Mouse (Mus musculus): Measurements from ENCODE around the gene Golt1a.
A peak's percentile ranks its signal among the peaks of the same experiment; 100 is the strongest.
"Not testable (repeated sequence)": the region's sequence is repeated elsewhere in the genome, so short reads cannot be mapped to it uniquely, and the experiment has no call there.

The Golt1a gene

DNA sequence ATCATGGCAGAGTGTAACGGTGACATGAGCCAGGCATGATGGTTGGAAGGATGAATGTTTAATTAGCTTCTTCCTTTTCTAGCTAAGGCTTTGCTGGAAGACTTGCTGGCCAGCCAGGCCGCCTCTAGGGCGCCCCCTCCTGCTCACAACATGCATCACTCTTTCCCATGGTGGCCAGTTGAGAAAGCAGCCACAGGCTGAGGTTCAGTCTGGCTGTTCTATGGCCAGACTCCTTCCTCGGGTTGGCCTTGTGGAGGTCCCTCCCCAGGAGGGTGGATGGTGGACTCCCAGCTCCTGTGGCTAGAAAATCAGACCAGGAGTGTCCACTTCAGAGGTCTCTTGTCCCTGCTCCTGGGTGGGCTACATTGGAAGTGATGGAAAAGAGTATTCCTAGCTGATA lies 2.8 kb upstream of the Golt1a start:
- DNase-seq: peak; percentile 79

DNA sequence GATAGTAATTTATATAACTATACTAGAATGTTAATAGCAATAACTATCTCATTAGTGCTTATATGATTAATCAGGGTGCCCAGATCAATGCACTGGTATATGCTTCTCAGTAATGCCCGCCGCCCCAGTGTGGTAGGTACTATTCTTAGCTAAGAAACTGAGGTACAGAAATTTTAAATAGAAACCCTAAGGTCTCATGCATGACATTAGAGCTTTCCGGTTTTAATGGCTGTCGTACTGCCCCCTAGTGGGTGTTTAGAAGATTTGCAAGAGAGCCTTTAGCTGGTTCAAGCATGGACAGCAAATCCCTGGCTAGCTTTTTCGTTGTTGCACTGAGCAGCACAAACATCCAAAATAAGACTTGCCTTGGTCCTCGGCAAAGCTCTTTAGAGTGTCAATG lies 2.3 kb upstream of the Golt1a start:
- no peak for DNase-seq

DNA sequence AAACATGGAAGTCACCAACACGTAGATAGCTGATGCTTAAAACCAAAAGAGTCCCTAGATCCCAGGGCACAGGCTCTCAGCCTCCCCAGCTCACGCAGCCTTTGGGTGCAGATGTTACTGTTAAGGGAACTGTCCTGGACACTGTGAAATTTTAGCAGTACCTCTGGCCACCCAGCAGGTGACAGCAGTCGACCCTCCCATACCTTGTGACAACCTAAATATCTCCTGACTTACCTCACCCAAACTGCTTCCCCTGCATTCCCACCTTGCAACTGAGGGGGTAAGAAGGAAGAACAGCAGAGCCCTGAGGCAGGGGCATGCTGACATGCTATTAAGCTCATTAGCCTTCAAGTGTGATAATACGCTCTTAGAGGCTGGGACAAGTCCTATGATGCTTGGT lies 1.6 kb downstream of the Golt1a start:
- no peak for DNase-seq

DNA sequence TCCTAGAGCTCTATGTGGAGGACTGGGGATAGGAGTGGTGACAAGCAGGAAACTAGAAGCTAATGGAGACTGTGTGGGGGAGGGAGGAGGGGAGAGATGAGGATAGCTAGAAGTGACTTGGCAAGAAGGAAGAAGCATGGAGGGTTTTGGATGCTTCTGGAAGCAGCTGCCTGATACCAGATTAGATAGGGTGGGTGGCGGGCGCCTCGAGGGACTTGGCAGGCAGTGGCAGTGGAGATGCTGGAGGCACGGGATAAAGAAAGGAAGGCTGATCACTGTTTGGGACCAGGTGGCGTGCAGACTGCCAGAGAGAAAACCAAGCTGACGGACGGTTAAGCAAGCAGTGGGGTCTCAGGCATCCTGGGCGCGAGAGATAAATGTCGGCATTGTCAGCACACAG lies 2.3 kb downstream of the Golt1a start:
- peak; percentile 61 for DNase-seq

DNA sequence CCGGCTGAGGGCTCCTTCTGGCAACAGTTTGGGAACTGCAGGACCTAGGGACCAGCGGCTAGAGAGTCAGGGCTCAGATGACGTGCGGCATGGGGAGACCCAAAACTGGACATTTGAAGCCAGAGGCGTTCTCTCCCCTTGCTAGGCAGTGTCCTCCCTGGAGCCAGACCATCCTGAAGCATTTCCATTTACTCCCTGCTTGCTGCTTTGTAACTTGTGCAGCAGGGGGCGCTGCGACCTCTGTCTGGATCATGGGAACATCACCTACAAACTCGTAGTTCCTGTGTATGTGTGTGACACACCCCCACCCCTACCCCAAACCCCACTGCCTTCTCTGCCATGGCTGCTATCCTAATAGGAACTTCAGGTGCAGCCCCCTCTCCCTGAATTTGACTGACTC lies 4.8 kb downstream of the Golt1a start:
- peak; percentile 76 for DNase-seq

DNA sequence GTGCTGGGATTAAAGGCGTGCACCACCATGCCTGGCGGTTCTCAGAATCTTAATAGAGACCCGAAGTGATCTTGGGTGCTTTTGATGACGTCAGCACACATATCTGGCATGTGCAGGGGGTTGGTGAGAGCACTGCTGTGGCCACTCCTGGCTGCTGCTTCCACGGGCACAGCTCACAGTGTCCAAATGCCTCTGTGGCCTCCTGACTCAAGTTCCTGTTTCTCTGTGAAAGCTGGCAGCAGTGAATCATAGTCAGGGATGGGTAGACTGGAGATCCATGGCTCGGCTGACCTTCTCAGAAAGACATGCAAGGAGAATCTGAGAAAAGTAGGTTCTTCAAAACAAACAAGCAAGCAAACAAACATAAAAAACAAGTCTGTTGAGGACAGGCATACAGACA lies 6.2 kb downstream of the Golt1a start:
- DNase-seq: no peak

DNA sequence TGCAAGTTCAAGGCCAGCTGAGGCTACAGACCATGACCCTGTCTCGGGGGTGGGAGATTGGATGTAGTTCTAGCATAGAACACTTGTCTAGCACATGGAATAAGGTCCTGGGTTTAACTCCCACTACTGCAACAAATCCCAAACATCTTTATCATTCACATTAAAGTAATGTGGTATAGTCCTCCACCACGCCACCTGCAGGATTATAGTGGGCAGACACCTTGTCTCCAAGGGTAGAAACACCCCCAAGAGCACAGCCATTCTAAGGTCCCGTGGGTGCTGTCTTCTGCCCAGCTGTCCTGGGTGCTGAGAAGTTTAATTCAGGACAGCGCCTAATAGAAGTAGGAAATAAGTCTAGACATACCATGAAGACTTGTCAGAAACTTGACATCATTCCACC lies 7.0 kb downstream of the Golt1a start:
- no peak for DNase-seq

DNA sequence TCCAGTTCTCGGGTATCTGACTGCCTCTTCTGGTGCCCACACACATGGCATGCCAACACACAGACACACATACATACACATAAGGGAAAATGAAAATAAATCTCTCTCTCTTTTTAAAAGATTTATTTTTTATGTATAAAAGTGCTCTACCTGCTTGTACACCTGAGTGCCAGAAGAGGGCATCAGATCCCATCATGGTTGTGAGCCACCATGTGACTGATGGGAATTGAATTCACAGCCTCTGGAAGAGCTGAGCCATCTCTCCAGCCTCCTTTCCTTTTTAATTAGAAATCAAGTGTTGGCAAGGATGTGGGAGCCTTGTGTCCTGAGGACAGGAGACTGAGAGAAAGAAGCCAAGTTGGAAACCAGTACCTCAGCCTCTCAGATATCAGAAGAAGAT lies 7.5 kb downstream of the Golt1a start:
- no peak for DNase-seq

DNA sequence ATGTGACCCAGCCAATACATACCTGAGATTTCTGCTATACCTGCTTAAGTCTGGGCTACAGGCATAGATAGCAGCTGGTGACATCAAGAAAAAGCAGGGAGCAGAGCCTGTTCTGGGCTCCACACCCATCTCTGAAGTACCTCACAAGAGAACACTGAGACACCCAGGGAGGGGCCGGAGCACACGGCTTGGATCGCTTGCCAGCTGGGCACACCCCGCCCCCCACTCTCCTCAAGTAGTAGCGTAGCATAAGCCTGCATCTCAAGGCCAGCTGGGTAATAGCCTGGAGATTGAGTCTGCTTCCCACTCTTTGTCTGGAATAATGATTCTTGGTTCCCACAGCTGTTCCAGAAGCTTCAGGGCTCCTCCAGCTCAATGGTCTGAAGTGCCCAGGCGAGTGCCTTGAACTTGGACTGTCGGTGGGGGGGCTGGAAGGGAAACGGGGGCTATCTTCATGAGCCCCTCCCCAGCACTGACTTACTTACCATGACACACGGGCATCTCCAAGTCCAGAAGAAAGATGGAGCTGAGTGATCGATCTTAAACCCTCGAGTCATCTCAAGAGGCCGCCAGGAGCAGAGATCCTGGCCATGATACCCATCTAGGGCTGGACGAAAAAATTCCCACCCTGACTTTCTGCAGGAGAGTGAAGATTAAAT lies 11.8 kb downstream of the Golt1a start, which contains the start of gene Kiss1:
Gene Kiss1 (plus strand): TSS at position 609 of the 659 bp plus-strand sequence.
- DNase-seq: no peak

DNA sequence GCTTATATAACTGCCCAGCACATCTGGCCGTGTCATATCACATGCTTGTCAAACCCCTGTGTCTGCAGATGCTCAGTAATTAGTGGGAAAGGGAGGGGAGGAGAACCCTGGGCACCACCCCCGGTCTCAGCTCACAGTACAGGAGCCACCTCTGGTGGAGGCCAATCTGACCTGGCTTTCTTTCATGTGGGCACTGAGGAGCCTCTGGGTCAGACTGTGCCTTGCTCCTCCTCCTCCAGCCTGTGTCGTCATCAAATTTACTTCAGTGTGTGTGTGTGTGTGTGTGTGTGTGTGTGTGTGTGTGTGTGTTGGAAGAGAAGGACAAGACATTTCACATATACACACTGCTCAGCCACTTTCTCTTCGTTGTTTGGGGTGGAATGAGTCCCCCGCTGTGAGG lies 13.7 kb downstream of the Golt1a start:
- DNase-seq: no peak

DNA sequence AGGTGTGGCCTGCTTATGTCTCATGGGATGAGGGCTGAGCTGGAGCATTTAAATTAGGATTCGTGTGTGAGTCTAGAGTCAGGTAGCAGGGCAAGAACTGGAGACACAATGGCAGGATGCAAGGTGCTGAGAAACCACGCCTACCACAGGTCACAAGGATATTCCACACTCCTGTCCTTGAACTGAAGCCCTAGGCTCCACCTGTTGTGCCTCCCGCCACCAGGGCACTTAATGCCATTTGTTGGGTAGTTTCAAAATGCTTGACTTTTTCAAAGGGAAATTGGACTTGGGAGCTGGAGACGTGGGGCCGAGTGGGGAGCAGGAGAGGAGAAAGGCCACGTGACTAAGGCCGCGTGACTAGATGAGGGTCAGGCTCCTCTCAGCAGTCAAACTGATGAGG lies 16.4 kb downstream of the Golt1a start:
- no peak for DNase-seq

DNA sequence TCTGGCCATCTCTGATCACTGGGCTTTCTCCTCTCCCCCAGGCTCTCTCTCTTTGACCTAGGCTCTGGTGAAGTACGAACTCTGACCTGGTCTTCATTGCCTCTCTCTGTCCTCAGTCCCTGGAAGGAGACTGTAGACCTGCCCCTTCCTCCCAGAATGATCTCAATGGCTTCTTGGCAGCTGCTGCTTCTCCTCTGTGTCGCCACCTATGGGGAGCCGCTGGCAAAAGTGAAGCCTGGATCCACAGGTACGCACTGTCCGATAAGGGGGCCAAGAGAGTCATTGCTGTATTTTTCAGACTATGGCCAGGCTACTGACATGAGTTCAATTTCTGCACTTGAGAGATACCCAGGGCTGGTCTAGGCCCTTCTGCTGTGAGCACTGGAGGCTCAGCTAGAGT lies 17.5 kb downstream of the Golt1a start:
- DNase-seq: no peak

DNA sequence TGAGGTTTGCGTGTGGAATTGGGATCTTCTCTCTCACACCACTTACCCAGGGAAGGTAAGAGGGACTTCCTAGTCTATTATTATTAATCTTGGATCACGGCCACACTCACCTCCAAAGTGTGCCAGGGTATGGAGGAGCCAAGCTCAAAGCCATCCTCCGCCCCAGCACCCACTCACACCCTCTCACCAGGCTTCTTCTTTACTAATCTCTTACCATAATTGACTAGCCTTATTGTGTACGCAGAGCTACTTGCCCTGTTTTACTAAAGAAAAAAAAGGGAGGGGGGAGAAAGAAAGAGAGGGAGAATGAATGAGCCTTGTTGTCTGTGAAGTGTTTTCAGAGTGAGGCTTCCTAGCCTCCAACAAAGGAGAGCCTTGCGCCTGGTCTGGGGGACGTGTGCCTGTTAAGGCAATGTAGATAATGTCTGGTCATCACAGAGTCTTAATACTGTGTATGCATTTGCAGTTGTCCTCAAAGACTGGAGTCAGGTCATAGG lies 18.7 kb downstream of the Golt1a start:
- DNase-seq: no peak

DNA sequence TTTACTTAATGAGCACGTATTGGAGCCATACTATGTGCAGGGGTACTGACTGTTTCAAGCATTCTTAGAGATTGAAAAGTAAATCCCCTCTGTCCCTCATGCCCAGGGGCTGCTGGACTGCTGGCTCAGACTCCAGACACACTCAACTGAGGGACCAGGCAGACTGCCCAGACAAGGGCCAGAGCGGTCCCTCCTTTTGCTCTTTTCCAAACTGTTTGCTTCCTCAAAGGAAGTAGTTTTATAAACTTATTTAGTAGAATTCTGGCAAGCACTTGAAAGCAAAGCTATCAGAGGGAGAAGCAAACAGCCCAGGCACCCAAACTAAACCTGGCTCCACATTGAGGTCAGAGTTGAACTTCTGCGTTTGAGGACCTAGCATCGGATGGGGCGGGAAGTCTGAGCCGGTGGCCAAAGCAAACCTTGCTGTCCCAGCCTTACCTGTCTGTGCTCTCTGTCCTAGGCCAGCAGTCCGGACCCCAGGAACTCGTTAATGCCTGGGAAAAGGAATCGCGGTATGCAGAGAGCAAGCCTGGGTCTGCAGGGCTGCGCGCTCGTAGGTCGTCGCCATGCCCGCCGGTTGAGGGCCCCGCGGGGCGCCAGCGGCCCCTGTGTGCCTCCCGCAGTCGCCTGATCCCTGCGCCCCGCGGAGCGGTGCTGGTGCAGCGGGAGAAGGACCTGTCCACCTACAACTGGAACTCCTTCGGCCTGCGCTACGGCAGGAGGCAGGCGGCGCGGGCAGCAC lies 19.5 kb downstream of the Golt1a start:
- peak; percentile 41 for DNase-seq

DNA sequence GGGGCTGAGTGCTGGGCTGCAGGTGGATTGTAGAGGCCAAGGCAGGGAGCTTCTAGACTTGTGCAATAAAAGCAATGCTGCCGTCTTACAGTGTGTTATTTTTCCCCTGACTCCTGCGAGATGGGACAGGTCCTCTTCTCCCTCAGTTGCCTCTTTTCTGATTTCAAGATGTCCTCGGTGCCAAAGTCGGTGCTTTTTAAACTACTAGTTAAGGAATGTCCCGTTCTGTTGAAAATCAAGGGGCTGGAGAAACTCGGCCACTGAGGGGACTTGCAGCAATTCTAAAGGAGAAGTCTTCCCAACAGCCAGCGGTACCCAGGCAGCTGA lies 20.0 kb downstream of the Golt1a start:
- DNase-seq: no peak

DNA sequence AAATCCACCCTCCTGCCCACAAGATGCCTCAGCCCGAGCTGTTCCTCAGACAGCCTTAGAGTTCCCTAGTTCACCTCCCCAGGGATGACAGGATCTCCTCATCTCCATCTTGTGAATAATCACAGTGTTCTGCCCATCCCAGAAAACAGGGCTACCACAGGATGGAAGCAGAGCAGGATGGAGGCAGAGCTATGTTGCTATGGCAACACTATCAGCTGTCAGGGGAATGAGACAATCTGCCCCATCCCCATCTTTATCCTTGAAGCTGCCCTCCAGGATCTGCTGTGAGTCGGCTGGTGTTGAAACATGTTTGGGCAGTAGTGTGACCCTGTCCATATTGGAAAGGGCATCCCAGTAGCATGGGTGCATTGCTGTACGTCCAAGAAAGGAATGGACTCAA lies 21.5 kb downstream of the Golt1a start:
- DNase-seq: no peak

DNA sequence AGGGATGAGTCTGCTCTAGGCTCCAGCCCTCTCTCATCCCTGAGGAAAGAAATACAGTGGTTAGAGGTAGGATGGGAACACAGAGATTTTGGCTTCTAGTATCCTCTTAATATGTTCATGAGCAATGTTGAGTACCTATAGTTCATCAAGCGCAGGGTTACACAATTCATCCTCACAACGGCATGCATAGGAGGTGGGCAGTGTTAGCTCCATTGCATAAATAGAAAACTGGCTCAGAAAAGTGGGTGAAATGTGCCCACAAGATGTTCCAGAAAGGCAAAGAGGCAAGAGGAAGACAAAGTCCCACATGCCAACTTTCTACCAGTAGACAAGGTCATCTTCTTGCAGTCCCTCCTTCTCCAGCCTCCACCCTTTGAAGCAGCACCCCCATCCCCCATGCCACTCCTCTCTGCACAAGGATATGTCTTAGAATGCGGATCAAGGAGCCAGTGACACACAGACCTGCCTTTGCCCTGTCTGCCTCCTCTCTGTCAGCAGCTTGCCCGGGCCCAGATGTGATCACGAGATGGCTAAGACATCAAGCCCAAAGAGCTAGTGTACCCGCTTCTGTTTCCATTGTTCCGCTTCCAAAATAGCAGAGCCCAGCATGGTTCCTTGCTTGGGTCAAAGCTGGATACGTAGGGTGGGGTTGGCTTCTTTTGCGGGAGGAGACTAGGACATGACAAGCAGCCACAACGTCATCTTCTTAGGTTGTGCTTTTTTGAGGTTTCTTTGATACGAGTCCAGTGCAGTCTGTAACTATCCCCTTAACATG lies 23.2 kb downstream of the Golt1a start:
- no peak for DNase-seq

DNA sequence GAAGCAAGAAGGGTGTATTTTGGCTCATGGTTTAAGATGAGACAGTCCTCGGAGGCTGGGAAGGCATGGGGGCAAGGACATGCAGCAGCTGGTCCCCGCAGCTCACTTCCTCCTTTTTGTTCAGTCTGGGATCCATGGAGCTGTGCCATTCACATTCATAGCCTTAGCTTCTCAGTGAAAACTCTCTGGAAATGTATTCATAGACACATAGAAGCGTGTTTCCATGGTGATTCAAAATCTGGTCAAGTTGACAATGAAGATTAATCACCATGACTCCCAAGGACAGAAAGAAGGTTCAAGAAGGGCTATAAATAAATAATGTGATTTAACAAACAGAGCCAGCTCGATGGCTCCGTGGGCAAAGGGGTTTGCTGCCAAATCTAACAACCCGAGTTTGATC lies 24.3 kb downstream of the Golt1a start:
- no peak for DNase-seq

DNA sequence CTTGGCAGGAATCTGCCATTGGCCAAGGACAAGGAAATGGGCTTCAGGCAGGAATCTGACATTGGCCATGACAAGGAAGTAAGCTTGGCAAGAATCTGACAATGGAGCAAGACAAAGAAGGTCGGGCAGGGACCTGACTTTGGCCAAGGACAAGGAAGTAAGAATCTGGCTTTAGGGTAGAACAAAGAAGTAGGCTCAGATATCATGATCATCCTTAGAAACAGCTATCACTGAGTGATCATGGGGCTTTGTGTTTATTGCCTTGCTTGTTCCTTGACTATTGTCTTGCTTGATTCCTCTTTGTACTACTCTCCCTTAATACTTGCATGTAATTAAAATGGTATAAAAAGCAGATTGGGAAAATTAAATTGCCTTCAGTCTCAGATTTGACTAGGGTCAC lies 30.8 kb downstream of the Golt1a start:
- DNase-seq: not testable (repeated sequence)

DNA sequence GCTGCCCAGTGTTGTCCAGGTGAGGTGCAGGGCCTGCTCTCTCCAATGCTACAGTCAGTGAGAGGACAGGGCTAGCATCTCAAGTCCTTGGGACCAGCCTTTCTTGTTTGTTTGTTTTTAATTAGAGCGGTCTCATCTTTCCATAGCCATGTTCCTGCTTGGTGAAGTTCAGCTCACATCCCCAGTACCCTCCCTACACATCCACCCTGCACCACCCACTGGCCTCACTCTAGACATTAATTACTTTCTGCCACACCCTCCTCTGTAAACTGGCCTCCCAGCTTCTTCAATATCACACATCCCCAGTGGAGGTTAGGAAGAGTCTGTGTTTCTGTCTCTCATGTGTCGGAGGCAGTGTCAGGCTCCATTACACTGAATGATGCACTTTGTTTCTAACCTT lies 34.8 kb downstream of the Golt1a start:
- DNase-seq: no peak

DNA sequence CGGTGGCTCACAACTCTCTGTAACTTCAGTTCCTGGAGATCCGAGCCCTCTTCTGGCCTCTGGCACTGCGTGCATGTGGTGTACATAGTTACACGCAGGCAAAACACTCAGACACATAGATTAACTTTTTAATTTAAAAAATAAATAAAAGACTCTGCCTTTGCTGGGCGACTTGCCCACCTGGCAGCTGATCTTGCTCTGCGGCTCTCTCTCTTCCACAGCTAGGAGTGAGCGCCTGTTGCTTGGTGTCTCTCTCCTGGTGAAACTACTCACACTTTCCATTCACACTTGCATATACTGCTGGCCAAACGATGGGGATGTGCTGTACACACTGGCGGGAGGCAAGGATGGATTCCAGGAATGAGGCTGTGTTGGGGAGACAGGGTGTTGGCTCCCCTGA lies 36.9 kb downstream of the Golt1a start:
- DNase-seq: peak; percentile 59

DNA sequence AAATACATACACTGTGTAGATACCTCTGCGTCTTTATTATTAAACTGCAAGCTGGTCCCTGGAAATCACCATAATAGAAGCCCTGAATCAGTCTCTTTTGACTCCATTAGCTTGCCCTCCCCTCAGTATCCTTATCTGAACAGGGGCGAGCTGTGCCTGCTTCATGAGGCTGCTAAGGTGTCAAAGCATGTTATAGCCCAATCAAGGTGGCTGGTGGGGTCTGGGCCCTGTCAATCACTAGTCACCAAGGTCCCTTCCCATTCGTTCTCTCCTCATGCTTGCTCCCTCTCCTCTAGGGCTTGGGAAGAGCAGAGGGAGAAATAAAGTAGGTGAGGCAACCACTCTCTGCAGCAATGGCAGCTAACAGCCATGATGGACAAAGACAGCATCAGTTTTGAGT lies 37.6 kb downstream of the Golt1a start:
- no peak for DNase-seq

DNA sequence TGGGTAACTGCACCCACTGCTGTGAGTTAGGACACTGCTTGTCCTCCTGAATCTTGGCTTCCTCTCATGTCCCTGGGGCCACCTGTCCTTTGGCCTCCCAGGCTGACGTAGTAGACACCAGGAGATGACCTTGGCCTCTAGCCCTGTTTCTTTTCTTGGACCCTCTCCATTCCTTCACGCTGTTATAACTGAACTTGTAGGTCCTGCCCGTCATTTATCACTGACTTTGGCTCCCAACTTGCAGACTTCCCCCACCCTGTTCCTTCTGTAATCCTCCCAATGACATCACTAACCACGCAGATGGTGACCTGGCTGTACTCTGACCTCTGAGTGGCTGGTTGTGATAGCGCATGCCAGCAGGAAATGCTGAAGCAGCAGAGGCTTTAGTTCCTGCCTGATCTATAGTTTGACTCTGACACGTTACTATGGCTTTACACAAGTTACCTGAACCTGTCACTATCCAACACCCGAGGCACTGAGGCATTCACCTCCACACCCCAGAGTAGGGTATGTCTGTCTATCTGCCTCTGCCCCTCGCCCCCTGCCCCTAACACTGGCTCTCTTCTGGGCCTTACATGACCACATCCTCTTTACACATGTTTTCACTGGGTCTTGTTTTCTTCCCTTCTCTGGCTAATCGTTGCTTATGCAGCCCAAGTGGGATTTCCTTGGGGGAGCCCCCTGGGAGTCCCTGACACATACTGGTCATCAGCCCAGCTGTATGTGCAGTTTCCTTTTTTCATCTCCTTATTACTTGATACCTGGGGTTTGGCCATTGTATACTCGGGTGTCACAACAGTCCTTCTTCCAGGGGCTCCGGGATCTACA lies 38.3 kb downstream of the Golt1a start:
- no peak for DNase-seq

Measured in right cerebral cortex, postnatal 4 days (tissue).